Mouse (Mus musculus) spleen, embryonic (tissue): ENCODE data around the gene Fam187b.

ENCODE experiments used
- CTCF ChIA-PET: fragments of 350-600 bp; sonication (Branson Sonifier 250); formaldehyde crosslinking; loops from one replicate; lab custom pipeline; 2022; lab: Charles Lee

The Fam187b gene

GRCm38 (mm10) chr7:30958109-30958865 lies 15.3 kb upstream of the Fam187b start:
- CTCF ChIA-PET = no interaction called here

DNA sequence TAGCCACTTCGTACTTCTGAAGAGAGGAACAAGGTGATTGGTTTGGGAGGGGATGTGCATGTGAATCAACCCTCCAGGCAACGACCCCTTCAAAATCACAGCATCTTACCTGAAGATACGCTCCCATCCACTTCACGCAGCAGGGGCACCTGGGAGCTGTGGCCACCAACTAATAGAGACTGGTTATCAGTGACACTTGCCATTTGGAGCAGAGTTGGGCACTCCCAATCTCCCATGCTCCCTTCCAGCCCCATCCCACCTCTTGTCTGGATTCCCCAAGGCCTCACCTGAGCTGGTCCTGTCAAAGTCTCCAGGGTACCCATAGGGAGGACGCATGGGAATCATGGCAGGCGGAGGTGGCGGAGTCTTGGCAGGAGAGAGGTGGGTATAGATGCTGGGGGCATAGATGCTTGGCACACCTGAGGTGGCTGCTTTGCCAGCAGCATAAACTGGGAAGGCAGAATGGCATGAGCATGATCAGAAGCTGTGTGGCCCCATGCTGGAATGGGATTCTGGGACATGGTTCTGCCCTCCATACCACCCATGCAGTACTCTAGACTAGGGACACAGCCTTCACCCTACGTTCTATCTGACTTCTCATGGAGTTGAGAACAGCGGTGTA lies 14.6 kb upstream of the Fam187b start:
- CTCF ChIA-PET = no interaction called here

DNA sequence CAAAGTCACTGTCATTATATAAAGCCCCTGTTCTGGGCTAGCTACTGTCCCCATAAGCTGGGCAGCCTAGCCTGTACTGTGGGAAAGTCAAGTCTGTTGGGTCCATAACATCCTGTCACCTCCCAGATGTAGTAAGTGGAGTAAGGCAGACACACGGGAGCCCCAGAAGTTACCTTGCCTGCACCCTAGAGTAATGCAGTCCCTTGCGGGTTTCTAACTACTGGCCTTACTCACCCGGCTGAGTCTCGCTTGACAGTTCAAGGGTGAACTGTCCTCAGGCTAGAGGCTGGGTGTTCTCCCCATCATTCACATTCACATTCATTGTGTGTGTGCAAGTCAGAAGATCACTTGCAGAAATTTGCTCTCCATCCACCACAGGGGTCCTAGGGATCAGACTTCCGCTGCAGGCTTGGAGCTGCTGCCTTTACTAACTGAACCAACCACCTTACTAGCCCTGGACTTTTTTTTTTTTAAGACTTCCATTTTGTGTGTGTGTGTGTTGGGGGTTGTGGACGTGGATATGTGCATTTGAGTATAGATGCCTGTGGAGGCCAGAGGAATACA lies 13.7 kb upstream of the Fam187b start:
- CTCF ChIA-PET = no interaction called here

DNA sequence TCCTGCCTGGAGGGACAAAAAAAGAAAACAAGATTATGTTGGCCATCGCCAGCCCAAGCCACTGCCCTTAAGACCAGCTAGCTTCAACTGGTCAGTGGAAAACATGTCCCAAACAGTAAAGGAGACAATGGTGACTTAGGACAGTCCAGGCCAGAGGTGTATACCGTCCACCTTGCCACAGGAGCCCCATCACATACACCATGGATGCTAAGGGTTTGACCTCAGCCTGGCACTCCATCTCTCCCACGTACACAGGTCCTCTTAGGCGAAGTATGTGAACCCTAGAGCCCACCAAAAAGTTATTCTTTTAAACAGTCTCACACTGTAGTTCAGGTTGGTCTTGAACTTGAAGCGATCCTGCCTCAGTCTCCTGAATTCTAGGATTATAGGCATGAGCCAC lies 10.7 kb upstream of the Fam187b start:
- CTCF ChIA-PET = interaction anchor here (0.6 to 0.7 kb wide), 2 partner anchors 62 kb away, joined by 6 to 11 read pairs; no protein-coding TSS in a partner anchor

DNA sequence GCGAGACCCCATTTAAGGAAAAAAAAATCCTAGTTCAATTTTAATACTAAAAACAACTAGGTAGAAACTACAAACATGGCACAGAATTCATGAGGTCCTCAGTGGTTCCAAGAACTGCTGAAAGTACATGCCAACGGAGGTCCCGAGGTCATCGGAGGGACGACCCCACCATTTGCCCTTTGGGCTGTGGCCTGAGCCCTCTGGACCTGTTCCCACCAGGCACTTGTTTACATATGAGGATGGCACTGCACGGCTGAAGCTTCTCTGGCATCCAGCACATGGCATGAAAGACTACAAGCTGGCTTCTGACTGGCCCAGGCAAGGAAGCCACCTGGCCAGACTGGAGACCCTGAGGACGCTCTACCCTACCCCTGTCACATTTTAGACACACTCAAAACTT lies 9.2 kb upstream of the Fam187b start:
- CTCF ChIA-PET = interaction anchor here (0.7 kb wide), 1 partner anchor 71 kb away, joined by 3 read pairs; no protein-coding TSS in a partner anchor

DNA sequence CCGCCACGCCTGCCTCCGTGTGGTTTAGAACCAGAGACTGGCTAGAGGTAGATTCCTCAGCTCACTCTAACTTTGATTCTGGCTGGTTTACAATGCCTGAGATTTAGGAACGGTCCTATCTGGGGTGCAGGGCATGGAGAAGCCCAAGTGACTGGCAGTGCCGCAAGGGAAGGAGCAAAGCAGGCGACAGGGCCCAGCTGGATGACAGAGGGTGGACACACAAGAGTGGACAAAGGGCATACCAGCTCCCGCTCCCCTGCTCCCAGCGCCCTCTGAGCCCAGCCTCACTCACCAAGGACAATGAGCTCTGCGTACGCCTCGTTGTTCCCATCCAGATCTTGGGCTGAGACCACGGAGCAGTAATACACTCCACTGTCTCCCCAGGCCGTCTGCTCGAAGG lies 7.9 kb upstream of the Fam187b start:
- CTCF ChIA-PET = no interaction called here

GRCm38 (mm10) chr7:30966657-30967056 lies 6.9 kb upstream of the Fam187b start:
- CTCF ChIA-PET = interaction anchor here (0.6 kb wide), 1 partner anchor 92 kb away, joined by 6 read pairs; the partner anchor contains the start of gene Lgi4

DNA sequence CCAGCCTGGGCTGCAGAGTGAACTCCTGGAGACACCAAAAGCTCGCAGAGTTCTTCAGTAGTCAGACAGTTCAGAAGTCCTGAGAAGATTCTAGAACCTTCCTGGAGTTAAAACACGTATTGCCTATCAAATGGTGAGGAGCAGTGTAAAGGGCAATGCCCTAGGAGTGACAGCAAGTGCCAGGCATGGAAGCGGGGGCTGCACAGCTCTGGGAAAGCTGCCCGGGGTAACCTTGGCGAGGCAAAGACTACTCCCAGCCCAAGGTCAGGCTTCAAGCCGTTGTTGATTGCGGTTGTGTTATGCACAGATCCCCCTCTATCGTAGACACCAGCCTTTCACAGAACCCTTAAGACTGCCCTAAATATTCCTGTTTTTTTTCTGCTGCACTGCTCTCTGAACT lies 5.0 kb upstream of the Fam187b start:
- CTCF ChIA-PET = no interaction called here

DNA sequence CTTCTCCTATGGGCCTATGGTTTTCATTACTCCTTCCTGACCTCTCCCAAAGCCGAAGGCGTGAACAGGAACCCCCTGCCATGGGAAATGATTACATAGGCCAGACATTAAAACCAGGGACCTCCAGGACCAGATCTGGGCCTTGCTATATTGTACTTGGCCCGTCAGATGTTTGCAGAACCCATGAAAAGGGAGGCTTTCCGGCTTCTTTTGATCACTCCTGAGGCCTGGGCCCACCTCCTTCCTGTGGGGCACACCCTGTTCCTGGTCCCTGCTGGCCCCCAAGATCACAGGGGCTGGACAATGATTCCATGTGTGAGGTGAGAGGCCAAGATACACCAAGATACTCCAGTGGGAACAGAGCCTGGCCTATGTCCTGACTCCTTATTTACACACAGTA lies 4.4 kb upstream of the Fam187b start:
- CTCF ChIA-PET = no interaction called here

DNA sequence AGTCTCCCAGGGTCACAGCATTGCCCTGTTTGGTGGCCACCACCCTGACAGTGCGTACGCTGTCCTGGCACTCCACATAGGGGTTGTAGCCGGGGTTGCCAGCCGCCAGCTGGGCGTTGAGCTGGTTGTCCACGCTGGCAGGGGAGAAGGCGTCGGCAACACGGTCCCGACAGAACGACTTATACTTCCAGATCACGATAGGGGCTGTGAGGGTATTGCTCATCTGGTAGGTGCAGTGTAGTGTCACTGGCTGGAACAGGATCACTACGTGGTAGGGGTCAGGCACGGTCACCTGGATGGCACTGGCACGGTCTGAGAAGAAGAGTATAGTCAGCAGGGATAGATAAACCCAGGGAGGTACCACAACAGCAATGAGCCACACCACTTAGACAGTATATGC lies 1.7 kb upstream of the Fam187b start:
- CTCF ChIA-PET = no interaction called here

DNA sequence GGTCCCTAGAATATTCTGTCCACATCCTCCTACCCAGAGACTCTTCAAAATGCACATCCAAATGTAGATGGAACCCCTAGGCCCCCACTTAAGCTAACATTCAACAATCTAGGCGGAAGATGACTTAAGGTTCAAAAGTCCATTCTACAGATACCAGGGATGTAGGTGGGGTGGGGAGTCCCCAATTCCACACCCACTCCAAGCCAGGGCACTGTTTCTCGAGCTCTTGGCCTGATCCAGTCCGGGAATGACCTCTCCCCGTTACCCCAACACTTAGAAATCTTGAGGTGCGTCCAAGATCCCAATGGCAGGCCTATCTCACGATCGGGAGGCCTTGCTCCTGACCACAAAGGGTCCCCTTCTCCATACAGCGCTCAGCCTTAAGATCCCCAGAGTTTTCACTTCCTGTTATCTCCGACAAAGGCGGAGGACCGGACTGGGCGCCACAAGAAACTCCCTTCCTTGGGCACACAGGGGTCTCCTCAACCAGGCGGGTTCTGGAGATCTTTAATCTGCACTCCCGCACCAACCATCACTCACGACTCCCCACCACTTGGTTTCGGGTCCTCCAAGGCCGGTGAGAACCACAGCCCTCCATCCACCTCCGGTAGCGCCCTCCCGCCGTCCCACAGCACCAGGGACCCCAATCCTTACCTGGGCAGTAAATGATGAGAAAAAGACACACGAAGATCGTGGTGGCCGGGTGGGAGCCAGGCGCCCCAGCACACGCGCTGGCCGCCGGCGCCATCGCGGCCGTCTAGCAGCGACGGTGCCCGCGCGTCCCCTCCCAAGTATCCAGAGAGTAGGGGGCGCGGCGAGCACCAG lies 952 bp upstream of the Fam187b start:
- CTCF ChIA-PET = no interaction called here

- CTCF ChIA-PET = no interaction called here
Observed at GRCm38 (mm10) chr7:30973251-30973500, 414 bp upstream of the Fam187b start, which contains the start of gene Lsr. Gene Lsr, minus strand, starts transcription at chr7:30973464.

- CTCF ChIA-PET = no interaction called here
Observed at GRCm38 (mm10) chr7:30981703-30982102, 8.1 kb downstream of the Fam187b start.

- CTCF ChIA-PET = no interaction called here
Observed at GRCm38 (mm10) chr7:30985357-30985756, 11.8 kb downstream of the Fam187b start.

DNA sequence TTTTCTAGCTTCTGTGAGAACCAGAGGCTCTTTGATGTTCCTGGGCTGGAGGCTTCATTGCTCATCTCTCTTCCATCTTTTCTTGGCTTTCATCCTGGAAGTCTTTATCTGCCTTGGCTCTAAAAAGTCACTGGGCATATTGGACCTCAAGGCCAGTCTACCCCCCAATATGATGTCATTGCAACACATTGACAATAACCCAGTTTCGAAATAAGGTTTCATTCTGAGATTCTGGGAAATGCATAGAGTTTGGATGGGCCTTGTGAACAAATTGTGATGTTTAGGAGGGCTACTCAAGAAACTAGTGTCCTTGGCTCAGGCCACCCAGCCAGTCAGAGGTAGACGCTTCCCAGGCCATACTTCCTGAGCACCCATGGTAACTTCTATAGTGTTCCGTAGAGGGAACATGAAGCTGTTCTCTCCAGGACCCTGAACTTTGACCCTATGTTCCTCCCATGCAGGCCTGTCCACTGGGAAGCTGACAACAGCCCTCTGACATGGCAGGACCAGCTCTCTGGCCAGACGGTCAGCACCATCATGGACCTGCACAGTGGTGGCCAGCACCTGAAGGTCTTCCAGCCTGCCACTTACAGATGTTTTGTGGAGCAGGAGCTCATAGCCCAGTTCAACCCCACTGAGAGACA lies 15.1 kb downstream of the Fam187b start:
- CTCF ChIA-PET = interaction anchor here (1.0 kb wide), 1 partner anchor 35 kb away, joined by 3 read pairs; no protein-coding TSS in a partner anchor

DNA sequence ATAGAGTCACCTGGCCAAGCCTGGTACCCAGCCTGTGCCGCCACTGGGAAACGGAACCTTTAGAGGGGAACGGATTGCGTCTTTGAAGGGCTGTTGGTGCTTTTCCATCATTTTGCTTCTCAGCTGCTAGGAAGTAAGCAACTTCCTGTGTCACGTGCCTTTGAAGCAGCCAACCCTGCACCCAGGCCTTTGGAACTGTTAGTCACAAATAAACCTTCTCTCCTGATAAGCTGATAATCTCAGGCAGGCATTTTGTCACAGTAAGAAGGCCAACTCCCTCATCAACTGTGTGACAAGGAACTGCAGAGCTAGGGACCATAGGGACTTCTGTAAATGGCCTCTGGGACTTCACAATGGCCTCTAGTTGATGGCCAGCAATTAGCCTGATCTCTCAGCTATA lies 18.6 kb downstream of the Fam187b start:
- CTCF ChIA-PET = no interaction called here

GRCm38 (mm10) chr7:30993986-30994385 lies 20.4 kb downstream of the Fam187b start:
- CTCF ChIA-PET = no interaction called here

DNA sequence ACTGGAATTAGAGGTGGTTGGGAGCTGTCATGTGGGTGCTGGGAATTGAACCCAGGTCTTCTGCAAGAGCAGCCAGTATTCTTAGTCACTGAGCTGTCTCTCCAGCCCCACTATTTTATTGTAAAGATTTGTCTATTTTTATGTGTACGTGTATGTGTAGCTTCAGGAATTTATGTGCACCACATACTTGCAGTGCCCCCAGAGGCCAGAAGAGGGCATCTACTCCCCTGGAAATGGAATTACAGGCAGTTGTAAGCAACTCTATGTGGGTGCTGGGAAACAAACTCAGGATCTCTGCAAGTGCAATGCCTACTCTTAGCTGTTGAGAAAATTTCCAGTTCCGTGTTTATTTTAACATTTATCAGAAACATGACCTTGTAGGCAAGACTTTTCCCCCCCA lies 22.9 kb downstream of the Fam187b start:
- CTCF ChIA-PET = no interaction called here

DNA sequence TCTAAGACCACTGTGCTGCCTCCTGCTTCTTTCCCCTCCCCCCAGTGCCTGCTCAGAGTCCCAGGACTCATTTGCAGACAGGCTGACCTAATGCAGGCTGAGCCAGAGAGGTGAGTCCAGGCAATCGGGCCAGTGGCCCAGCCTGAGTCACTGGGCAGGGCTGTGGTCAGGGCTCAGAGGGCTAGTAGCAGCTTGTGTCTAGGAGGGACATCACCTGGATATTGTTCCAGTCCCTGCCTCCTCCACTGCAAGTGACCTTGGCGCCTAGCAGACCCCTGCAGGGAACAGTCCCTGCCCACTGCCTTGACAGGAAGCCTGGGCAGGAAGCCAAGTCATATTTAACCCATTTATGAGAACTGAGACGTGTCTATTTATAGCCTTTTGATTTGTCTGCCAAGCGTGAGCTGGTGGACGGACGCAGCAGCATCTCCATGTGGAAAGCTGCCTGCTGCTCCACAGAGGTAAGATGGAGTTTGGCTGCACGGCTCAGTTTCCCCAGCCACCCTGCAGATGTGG lies 27.0 kb downstream of the Fam187b start:
- CTCF ChIA-PET = interaction anchor here (0.5 kb wide), 1 partner anchor 32 kb away, joined by 10 read pairs; no protein-coding TSS in a partner anchor

GRCm38 (mm10) chr7:31002650-31003049 lies 29.1 kb downstream of the Fam187b start:
- CTCF ChIA-PET = interaction anchor here (0.6 kb wide), 1 partner anchor 435 kb away, joined by 3 read pairs; no protein-coding TSS in a partner anchor

GRCm38 (mm10) chr7:31007775-31008174 lies 34.2 kb downstream of the Fam187b start:
- CTCF ChIA-PET = interaction anchor here (0.5 kb wide), 1 partner anchor 323 kb away, joined by 22 read pairs; no protein-coding TSS in a partner anchor
